Mouse (Mus musculus) bone marrow macrophage, adult 2 months (primary cell): ENCODE results near the gene Smad1.

Experiments used
- CTCF ChIP-seq: IDR thresholded peaks from 2 replicates; pipeline ENCODE4 v1.5.1; 2012; ENCODE audit warnings: low read depth, mild to moderate bottlenecking, low read length, moderate library complexity
- POLR2A ChIP-seq: IDR thresholded peaks from 2 replicates; pipeline ENCODE4 v1.6.1; 2012; ENCODE audit warnings: mild to moderate bottlenecking, low read depth, low read length, borderline replicate concordance

- no peak for TF ChIP-seq CTCF
- no peak for TF ChIP-seq POLR2A
These were observed 45.3 kb downstream of the Smad1 start for GRCm38 (mm10) chr8:79354009-79354408.
